Mouse (Mus musculus) cerebellum, adult 9-11 months (tissue): ENCODE results near the gene Ssc5d.
A peak's percentile ranks its signal among the peaks of the same experiment; 100 is the strongest.

Source experiments
- DNase-seq: peaks from one replicate; pipeline ENCODE4 v3.0.0; 2022

Ssc5d gene

DNA sequence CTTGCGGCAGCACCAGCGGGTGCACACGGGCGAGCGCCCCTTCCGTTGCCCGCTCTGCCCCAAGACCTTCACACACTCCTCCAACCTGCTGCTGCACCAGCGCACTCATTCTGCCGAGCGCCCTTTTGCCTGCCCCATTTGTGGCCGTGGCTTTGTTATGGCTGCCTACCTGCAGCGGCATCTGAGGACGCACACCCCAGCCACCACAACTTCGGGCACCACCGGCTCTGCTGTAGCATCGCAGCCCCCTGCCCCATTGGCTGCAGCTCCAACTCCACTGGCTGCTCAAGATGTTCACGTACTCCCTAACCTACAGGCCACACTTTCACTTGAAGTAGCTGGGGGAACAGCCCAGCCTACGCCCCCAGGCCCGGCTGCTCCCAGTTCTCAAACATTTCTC lies 5.1 kb upstream of the Ssc5d start:
- peak; percentile 44 for DNase-seq

- peak; percentile 59 for DNase-seq
Measured at GRCm38 (mm10) chr7:4920976-4921823, 4.4 kb upstream of the Ssc5d start.

DNA sequence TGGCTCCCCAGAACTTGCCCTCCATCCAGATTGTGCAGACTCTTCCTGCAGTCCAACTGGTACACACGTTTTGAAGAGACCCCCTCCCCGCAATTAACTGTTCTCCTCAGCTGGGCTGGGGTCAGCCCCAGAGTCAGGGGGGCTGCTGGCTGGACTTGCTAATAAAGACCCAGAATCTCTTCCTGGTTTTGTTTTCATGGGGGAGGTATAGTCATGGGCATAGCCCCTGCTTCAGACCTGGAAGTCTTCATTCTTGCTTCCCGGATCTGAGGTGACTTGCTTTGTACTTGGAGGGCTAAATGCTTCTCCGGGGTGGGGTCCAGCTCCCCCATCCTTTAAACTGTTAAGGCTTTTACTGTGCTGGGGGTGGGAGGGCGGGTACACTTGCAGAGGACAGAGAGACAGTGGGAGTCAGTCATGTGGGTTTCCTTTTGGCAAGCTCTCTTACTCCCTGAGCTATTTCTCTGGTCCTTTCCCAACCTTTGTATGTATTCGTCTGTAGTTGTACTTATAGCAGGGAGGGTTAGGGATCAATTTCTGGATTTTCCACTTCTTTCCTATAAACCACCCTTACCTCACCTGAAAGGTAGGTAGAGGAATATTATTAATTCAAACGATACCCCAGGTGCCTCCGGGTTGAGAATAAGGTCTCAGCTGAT lies 3.6 kb upstream of the Ssc5d start, which contains the start of gene Nat14:
Gene Nat14 (plus strand): TSS at position 205 of the 659 bp plus-strand sequence.
- DNase-seq = peak; percentile 54

DNA sequence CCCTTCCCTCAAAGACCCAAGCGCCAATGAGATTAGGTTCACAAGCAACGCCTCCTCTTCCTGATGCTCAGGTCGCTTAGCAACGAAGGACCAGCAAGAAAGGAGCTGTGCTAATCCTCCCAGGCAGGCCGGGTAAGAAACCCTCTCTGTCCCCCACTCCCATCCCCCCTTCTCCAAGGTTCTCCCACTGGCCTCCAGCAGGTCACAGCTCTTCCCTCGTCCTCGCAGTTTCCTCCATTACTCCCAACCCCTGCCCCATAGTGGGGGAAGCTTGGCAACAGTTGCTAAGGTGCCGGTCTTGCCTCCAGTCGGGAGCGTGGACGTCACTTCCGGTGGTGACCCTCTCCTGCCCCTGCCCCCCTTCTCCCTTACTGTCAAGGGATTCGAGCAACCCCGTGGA lies 3.1 kb upstream of the Ssc5d start:
- peak; percentile 90 for DNase-seq

DNA sequence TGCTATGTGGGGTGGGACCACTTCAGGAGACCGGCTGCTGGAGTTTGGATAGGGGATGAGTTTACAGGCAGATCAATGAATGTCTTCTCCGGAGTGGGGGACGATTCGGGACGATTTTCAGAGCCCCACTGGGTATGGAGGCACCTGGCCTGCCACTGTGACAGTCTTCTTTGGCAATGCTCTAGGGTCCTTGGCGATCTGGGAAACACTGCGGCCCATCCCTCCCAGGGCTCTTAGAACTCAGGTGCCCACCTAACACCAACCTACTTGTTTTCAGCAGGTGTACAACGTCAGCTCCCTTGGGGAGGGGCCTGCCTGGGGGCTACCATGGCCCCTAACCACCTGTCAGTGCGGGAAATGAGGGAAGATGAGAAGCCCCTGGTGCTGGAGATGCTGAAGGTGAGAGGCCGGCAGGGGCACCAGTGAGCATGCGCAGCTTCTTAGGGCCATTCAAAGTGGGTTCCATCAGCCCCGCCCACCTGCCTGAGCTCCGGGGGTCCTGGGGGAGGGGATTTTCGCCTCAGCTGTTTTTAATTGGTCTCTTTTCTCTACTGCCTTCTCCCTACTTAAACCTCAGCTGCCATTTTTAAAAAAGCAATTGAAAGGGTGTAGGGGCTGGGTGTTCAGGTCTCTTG lies 2.5 kb upstream of the Ssc5d start:
- DNase-seq = peak; percentile 89

DNA sequence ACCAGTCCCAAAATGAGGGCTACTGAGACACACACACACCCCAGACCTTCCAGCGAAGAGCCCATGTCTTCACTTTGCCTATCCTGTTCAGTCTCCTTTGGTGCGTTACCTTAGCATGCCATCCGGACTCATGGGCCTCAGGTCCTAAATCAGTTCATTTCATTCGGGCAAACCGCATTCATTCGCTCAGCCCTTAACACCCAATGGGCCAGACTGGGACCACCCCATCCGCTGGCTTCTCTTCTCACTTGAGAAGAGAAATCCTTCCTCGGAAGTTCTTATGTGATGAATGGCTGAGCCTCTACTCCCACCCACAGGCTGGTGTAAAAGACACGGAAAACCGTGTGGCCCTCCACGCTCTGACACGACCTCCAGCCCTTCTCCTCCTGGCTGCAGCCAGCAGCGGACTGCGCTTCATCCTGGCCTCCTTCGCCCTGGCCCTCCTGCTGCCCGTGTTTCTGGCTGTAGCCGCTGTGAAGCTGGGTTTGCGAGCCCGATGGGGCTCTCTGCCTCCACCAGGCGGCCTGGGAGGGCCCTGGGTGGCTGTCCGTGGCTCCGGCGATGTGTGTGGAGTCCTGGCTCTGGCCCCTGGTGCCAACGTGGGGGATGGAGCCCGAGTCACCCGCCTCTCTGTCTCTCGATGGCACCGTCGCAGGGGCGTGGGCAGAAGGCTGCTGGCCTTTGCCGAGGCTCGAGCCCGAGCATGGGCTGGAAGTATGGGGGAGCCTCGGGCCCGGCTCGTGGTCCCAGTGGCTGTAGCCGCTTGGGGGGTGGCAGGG lies 1.8 kb upstream of the Ssc5d start:
- DNase-seq = peak; percentile 83

GRCm38 (mm10) chr7:4924483-4924882 lies 1.1 kb upstream of the Ssc5d start:
- DNase-seq = no peak

DNA sequence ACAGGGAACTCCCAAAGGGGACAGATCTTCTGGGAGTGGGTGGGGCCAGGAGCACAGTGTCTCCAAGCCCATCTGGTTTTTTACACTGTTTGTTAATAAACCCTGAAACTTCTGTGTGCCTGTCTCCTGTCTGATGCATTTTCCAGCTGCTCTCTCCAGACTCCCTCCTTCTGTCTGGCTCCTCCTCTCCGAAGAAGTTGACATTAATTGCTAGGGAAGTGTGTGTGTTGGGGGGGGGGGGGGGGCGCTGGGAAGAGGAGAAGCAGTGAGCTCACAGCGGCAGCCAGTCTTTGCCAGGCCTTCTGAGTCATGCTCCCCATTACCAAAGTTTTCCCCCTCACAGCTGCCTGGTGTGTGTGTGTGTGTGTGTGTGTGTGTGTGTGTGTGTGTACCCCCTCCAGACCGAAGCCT lies 689 bp upstream of the Ssc5d start:
- DNase-seq = peak; percentile 38

DNA sequence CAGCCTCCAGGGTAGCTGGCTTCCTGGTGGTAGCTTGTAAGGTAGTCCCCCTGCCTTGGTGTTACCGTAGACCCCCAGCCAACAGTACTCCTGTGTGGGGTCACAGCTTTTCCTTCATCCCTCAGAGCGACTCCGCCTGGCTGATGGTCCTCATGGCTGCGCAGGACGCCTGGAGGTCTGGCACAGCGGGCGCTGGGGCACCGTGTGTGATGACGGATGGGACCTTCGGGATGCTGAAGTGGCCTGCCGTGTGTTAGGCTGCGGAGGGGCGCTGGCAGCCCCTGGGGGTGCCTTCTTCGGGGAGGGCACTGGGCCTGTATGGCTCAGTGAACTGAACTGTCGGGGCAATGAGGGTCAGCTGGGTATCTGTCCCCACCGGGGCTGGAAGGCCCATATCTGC lies 1.3 kb downstream of the Ssc5d start:
- no peak for DNase-seq

GRCm38 (mm10) chr7:4927711-4928110 lies 2.1 kb downstream of the Ssc5d start:
- no peak for DNase-seq

GRCm38 (mm10) chr7:4928323-4928722 lies 2.7 kb downstream of the Ssc5d start:
- no peak for DNase-seq

- no peak for DNase-seq
Measured at GRCm38 (mm10) chr7:4933103-4933502, 7.5 kb downstream of the Ssc5d start.

DNA sequence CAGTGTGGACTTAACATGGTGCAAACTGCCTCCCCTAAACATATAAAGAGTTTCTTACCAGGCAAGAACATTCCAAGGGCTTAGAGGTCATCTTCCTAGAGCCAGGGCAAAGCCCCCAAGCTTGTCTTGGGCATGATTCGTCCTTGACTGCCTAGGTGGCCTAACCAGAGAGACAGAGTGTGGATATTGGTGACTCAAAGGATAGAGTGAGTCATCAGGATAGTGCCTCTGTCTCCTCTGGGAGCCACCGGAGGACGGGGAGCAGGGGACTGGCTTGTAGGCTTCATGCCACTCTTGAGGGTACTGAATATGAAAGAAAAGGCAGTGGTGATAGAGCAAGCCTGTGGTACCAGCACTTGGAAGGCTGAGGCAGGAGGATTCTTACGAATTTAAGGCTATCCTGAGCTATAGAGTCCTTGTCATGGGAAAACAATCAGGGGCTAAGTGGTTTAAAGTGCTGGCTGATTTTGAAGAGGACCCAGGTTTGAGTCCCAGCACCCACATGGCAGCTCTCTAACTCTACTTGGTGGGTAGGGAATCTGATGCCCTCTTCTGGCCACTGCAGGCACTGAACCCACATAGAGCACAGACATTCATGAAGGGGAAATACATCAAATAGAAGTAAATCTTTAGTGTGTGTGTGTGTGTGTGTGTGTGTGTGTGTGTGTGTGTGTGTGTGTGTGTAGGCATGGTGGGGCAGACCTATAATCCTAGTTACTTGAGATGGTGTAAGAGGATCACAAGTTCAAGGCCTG lies 8.8 kb downstream of the Ssc5d start:
- no peak for DNase-seq

DNA sequence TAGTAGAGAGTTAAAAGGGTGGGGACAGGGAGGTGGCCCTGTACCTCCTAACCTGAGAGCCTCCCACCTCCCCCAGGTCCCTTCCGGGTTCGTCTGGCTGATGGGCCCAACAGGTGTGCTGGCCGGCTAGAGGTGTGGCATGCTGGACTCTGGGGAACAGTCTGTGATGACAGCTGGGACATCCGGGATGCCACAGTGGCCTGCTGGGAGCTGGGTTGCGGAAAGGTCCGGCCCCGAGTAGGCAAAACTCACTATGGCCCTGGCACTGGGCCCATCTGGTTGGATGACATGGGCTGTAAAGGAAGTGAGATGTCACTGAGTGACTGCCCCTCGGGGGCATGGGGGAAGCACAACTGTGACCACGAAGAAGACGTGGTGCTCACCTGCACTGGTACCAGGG lies 11.2 kb downstream of the Ssc5d start:
- no peak for DNase-seq

DNA sequence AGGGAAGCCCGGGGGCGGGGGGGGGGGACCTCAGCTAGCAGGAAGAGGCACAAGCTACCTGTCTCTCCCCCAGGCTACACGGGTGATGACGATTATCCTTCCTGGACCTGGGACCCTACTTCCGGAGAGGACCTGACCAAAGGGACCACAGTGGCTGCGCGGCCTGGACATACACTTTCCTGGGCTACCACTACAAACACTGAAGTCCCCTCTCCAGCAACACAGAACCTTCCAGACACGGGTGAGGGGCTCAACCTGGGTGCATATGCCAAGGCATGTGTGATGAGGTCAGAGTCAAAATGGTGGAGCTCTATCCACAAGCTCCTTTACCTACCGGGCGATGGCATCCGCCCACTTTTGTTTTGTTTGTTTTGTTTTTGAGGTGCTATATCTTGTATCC lies 11.8 kb downstream of the Ssc5d start:
- DNase-seq = no peak

- DNase-seq = peak; percentile 65
Measured at GRCm38 (mm10) chr7:4938456-4938855, 12.9 kb downstream of the Ssc5d start.

DNA sequence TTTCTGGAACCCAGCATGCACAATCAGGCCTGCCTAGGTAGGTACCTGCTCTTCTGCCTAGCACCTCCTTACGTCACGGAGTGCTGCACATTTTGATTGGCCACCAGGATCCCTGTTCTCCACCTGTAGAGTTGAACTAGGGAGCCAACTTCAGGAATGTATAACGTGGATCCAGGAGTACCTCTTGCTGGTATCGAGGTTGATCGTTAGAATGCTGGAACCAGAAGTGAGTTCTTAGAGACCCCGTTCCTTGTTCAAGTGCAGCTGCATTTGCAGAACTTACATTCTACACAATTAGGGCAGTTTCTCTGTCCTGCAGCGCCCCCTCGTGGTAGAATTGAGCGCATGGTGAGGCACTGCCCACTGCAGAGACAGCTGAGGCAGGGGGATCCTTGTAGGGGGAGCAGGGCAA lies 14.5 kb downstream of the Ssc5d start:
- peak; percentile 83 for DNase-seq

- DNase-seq = peak; percentile 42
Measured at GRCm38 (mm10) chr7:4942673-4943072, 17.1 kb downstream of the Ssc5d start.

GRCm38 (mm10) chr7:4943223-4943815 lies 17.7 kb downstream of the Ssc5d start:
- DNase-seq = peak; percentile 96

DNA sequence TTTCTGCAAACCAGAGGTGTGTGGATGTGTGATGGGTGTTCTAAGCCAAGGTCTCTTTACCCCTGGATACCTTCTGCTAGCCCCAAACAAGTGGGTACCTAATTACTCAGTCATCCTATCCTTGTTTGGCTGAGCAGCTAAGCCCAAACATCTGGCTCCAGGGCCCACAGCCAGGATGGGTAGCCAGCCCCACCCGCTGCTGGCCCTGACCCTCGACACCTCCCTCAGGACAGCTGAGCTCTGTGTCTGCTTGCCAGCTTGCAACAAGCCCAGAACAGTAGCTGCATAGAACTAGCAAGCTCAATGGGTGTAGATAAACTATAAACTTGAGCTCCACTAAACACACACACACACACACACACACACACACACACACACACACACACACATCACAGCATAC lies 22.3 kb downstream of the Ssc5d start:
- DNase-seq = no peak

GRCm38 (mm10) chr7:4948386-4948785 lies 22.8 kb downstream of the Ssc5d start:
- no peak for DNase-seq
